Mouse (Mus musculus) hindbrain, embryonic 16.5 days (tissue): ENCODE results near the gene Plin3. TPM values are rescaled to one million over a fixed set of nuclear protein-coding genes. Genes with fewer than 3 reads are reported as not detected.

Experiments
- ATAC-seq: fragments of 200-750 bp; cut with Nextera tagmentation; 2 replicates; pipeline ENCODE4 v1.8.0; 2017; ENCODE audit warnings: moderate TSS enrichment, moderate library complexity
- H3K27ac ChIP-seq: fragments of 300-500 bp; sonication (generic); 2 replicates; pipeline ENCODE4 v1.5.1; 2014; ENCODE audit warnings: low read depth, mild to moderate bottlenecking, control low read depth, low read length, moderate library complexity
- H3K27me3 ChIP-seq: fragments of 300-500 bp; sonication (generic); replicated peaks from 2 replicates; pipeline ENCODE4 v1.6.1; 2014; ENCODE audit warnings: low read length; ENCODE audit not compliant: control insufficient read depth, insufficient read depth
- H3K36me3 ChIP-seq: fragments of 300-500 bp; sonication (generic); 2 replicates; pipeline ENCODE4 v1.6.1; 2014; ENCODE audit warnings: mild to moderate bottlenecking, low read length, moderate library complexity, mixed read lengths; ENCODE audit not compliant: control insufficient read depth, insufficient read depth
- H3K4me1 ChIP-seq: fragments of 300-500 bp; sonication (generic); 2 replicates; pipeline ENCODE4 v1.6.1; 2014; ENCODE audit warnings: low read depth, low read length; ENCODE audit not compliant: control insufficient read depth, insufficient read depth
- H3K4me2 ChIP-seq: fragments of 300-500 bp; sonication (generic); 2 replicates; pipeline ENCODE4 v1.6.1; 2014; ENCODE audit warnings: mild to moderate bottlenecking, low read length, control low read depth, moderate library complexity
- H3K4me3 ChIP-seq: fragments of 300-500 bp; sonication (generic); 2 replicates; pipeline ENCODE4 v1.5.1; 2014; ENCODE audit warnings: mild to moderate bottlenecking, low read length, control low read depth, moderate library complexity
- H3K9ac ChIP-seq: fragments of 300-500 bp; sonication (generic); 2 replicates; pipeline ENCODE4 v1.6.1; 2014; ENCODE audit warnings: low read depth, mild to moderate bottlenecking, control low read depth, low read length, moderate library complexity
- H3K9me3 ChIP-seq: fragments of 300-500 bp; sonication (generic); 2 replicates; pipeline ENCODE4 v1.6.1; 2014; ENCODE audit warnings: mild to moderate bottlenecking, low read length, moderate library complexity; ENCODE audit not compliant: control insufficient read depth
- WGBS: fragments of 180-500 bp; shearing (Covaris S2); extraction: QIAGEN DNeasy Blood & Tissue Kit; methylation state at CpG from one replicate; pipeline ENCODE4 v1.1.7; 2014; 5-methylcytosine and 5-hydroxymethylcytosine counted together
- polyA plus RNA-seq: library from polyadenylated mRNA; unstranded; fragments of >200 nt; fragmentation: Nextera tagmentation; extraction: Ambion mirVana; gene quantifications from 2 replicates; pipeline ENCODE4 v1.2.1, GENCODE M21; 2015

Plin3 gene
- polyA plus RNA-seq, 1 experiment from 2014 or later, result 15.5 TPM

GRCm38 (mm10) chr17:56326153-56327147 lies 33.8 kb upstream of the Plin3 start:
- Histone ChIP-seq H3K4me1 (peaks cover 35% of the 10 kb centered on the region), H3K9ac (peak overlapping the region; percentile 98), H3K4me2 (peak overlapping the region; percentile 80), H3K9me3 (no peaks in the 10 kb centered on the region), H3K4me3 (peak overlapping the region; percentile 94), H3K27ac (peak overlapping the region; percentile 97), H3K36me3 (no peaks in the 10 kb centered on the region), H3K27me3 (no peaks in the 10 kb centered on the region)
- under 1% methylated on average over 39 of the region's 67 CpGs for WGBS
- peak; percentile 41 for ATAC-seq

GRCm38 (mm10) chr17:56325450-56326152 lies 32.9 kb upstream of the Plin3 start, which contains the start of gene Kdm4b:
Kdm4b (plus strand) TSS chr17:56326062.
- under 1% methylated on average over 53 of the region's 57 CpGs for WGBS
- Histone ChIP-seq H3K9ac (peak within 1 kb of the TSS; percentile 98), H3K36me3 (no peaks in the 10 kb centered on the region), H3K27ac (peak within 1 kb of the TSS; percentile 97), H3K4me3 (peak within 1 kb of the TSS; percentile 94), H3K9me3 (no peaks in the 10 kb centered on the region), H3K4me2 (peak within 1 kb of the TSS; percentile 80), H3K4me1 (peaks cover 28% of the 10 kb centered on the region), H3K27me3 (no peaks in the 10 kb centered on the region)
- peak; percentile 100 for ATAC-seq

GRCm38 (mm10) chr17:56324419-56324818 lies 31.7 kb upstream of the Plin3 start:
- H3K9me3 ChIP-seq, result no peaks in the 10 kb centered on the region
- ATAC-seq, result no peak
- no peaks in the 10 kb centered on the region for H3K27me3 ChIP-seq
- WGBS, result 66% methylated on average over 3 of the region's 3 CpGs
- H3K4me2 ChIP-seq, result no peak overlapping the region
- H3K4me1 ChIP-seq, result peaks cover 17% of the 10 kb centered on the region
- no peak overlapping the region for H3K27ac ChIP-seq
- H3K4me3 ChIP-seq, result no peak overlapping the region
- no peaks in the 10 kb centered on the region for H3K36me3 ChIP-seq
- no peak overlapping the region for H3K9ac ChIP-seq

DNA sequence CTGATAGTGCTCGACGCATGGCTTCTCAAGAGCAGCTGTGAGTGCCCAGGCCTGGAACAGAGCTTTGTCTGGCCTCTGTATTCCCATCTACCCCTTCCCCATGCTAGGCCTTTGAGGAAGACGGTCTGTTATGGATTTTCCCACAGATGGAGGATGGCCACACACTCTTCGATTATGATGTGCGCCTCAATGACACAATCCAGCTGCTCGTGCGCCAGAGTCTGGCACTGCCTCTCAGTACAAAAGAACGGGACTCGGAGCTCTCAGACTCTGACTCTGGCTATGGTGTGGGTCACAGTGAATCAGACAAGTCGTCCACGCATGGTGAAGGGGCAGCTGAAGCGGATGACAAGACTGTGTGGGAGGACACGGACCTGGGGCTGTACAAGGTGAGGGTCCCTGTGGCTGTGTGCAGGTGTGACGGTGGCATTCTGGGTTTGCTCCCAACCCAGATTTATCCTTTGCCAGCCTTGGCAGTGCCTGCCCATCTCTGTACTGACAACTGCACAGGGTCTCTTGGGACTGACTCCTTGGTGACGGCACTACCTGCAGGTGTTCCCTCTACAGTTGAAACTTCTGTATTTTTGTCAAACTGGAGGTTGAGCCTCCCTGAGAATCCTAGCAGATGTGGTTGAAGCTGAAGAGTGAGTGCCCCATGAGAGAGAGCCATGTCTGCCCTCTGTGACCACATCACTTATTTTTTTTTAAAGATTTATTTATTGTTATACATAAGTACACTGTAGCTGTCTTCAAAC lies 16.7 kb upstream of the Plin3 start:
- Histone ChIP-seq H3K9me3 (no peaks in the 10 kb centered on the region), H3K4me3 (no peak overlapping the region), H3K36me3 (no peaks in the 10 kb centered on the region), H3K9ac (no peak overlapping the region), H3K27me3 (no peaks in the 10 kb centered on the region), H3K4me2 (no peak overlapping the region), H3K27ac (no peak overlapping the region), H3K4me1 (peaks cover 13% of the 10 kb centered on the region)
- 88% methylated on average over 15 of the region's 15 CpGs for WGBS
- no peak for ATAC-seq

GRCm38 (mm10) chr17:56308088-56308487 lies 15.4 kb upstream of the Plin3 start:
- ATAC-seq, result no peak
- 78% methylated on average over 6 of the region's 6 CpGs for WGBS
- Histone ChIP-seq H3K4me1 (peaks cover 19% of the 10 kb centered on the region), H3K4me3 (no peak overlapping the region), H3K27me3 (no peaks in the 10 kb centered on the region), H3K9ac (no peak overlapping the region), H3K36me3 (no peaks in the 10 kb centered on the region), H3K27ac (no peak overlapping the region), H3K4me2 (no peak overlapping the region), H3K9me3 (no peaks in the 10 kb centered on the region)

DNA sequence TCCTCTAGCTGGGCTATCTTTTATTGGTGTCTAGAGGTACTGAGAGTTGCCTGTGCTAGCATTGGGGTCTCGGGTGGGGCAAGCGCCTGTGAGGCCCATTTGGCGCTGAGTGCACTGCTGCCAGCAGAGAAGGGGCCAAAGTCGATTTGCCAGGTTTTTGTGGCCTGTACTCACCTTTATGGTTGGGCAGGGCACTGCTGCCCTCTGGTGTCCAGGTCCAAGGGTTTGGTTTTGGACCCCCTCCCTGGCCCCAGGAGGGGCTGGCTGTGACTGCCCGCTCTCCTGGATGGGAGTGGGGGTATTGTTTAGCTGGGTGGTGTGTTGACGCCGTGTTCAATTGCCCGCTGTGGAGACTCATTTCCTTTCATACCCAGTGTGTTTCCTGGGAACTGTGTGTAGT lies 13.2 kb upstream of the Plin3 start:
- no peak for ATAC-seq
- H3K4me3 ChIP-seq, result no peak overlapping the region
- no peaks in the 10 kb centered on the region for H3K36me3 ChIP-seq
- whole genome bisulfite sequencing, result 68% methylated on average over 8 of the region's 8 CpGs
- no peaks in the 10 kb centered on the region; the same call in 1 of the 2 replicates for H3K27me3 ChIP-seq
- no peak overlapping the region for H3K27ac ChIP-seq
- no peak overlapping the region for H3K9ac ChIP-seq
- no peak overlapping the region for H3K4me2 ChIP-seq
- H3K4me1 ChIP-seq, result peaks cover 24% of the 10 kb centered on the region
- H3K9me3 ChIP-seq, result no peaks in the 10 kb centered on the region

DNA sequence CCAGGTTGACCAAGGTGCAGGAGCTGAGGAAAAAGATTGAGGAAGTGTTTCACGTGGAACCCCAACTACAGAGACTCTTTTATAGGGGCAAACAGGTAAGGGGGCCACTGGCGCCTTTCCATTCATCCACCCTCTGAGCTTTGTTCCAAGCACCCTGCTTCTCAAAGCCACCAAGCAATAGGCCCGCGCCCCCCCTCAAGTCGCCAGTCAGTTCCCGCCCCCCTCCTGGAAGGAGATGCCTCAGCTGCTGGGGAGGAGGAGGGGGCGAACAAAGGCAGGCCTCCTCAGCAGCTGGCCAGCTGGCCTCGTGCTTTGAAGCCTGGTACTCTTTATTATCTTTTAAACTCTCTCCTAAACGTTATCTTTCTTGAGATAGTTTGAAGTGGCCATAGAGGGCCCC lies 12.5 kb upstream of the Plin3 start:
- WGBS, result 23% methylated on average over 9 of the region's 9 CpGs
- H3K4me2 ChIP-seq, result peak overlapping the region; percentile 96
- no peak for ATAC-seq
- H3K4me3 ChIP-seq, result peak overlapping the region; percentile 89
- no peak overlapping the region for H3K27ac ChIP-seq
- peak overlapping the region; percentile 75 for H3K9ac ChIP-seq
- H3K4me1 ChIP-seq, result peaks cover 24% of the 10 kb centered on the region
- H3K36me3 ChIP-seq, result no peaks in the 10 kb centered on the region
- H3K9me3 ChIP-seq, result no peaks in the 10 kb centered on the region
- H3K27me3 ChIP-seq, result no peaks in the 10 kb centered on the region; the same call in 1 of the 2 replicates

GRCm38 (mm10) chr17:56304718-56305117 lies 12.0 kb upstream of the Plin3 start:
- WGBS, result 16% methylated on average over 11 of the region's 11 CpGs
- no peaks in the 10 kb centered on the region; the same call in 1 of the 2 replicates for H3K27me3 ChIP-seq
- no peak for ATAC-seq

More at GRCm38 (mm10) chr17:56304718-56305117, 12.0 kb upstream of the Plin3 start:
- Histone ChIP-seq H3K4me1 (peaks cover 24% of the 10 kb centered on the region), H3K36me3 (no peaks in the 10 kb centered on the region), H3K27ac (no peak overlapping the region), H3K9ac (peak overlapping the region; percentile 75), H3K4me3 (peak overlapping the region; percentile 89), H3K4me2 (peak overlapping the region; percentile 96), H3K9me3 (no peaks in the 10 kb centered on the region)
